Mouse (Mus musculus) limb, embryonic 11.5 days (tissue): ENCODE results near the gene Crip1. TPM values are rescaled to one million over a fixed set of nuclear protein-coding genes. Genes with fewer than 3 reads are reported as not detected.
A peak's percentile ranks its signal among the peaks of the same experiment; 100 is the strongest.

Experiments
- ATAC-seq: fragments of 200-750 bp; cut with Nextera tagmentation; 2 replicates; pipeline ENCODE4 v1.8.0; 2017; ENCODE audit warnings: low read depth; ENCODE audit not compliant: insufficient number of reproducible peaks, low FRiP score, low TSS enrichment
- DNase-seq: peaks from one replicate; pipeline ENCODE4 v3.0.0-alpha.2; 2015; ENCODE audit warnings: low spot score
- H3K27ac ChIP-seq: fragments of 300-500 bp; sonication (generic); replicated peaks from 2 replicates; pipeline ENCODE4 v1.5.1; 2014; ENCODE audit warnings: low read depth, mild to moderate bottlenecking, low read length
- H3K27me3 ChIP-seq: fragments of 300-500 bp; sonication (generic); 2 replicates; pipeline ENCODE4 v1.6.1; 2014; ENCODE audit warnings: mild to moderate bottlenecking, low read length, mixed read lengths; ENCODE audit not compliant: control insufficient read depth, insufficient read depth
- H3K36me3 ChIP-seq: fragments of 300-500 bp; sonication (generic); 2 replicates; pipeline ENCODE4 v1.6.1; 2014; ENCODE audit warnings: mild to moderate bottlenecking, low read length, moderate library complexity, mixed read lengths; ENCODE audit not compliant: control insufficient read depth, insufficient read depth
- H3K4me1 ChIP-seq: fragments of 300-500 bp; sonication (generic); 2 replicates; pipeline ENCODE4 v1.6.1; 2014; ENCODE audit warnings: low read length, mixed read lengths; ENCODE audit not compliant: control insufficient read depth, insufficient read depth
- H3K4me2 ChIP-seq: fragments of 300-500 bp; sonication (generic); 2 replicates; pipeline ENCODE4 v1.6.1; 2014; ENCODE audit warnings: low read depth, mild to moderate bottlenecking, moderate library complexity; ENCODE audit not compliant: severe bottlenecking
- H3K4me3 ChIP-seq: fragments of 300-500 bp; sonication (generic); 2 replicates; pipeline ENCODE4 v1.5.1; 2014; ENCODE audit warnings: low read depth, low read length
- H3K9ac ChIP-seq: fragments of 300-500 bp; sonication (generic); 2 replicates; pipeline ENCODE4 v1.6.1; 2014; ENCODE audit warnings: mild to moderate bottlenecking, low read length
- H3K9me3 ChIP-seq: fragments of 300-500 bp; sonication (generic); 2 replicates; pipeline ENCODE4 v1.6.1; 2016; ENCODE audit warnings: low read length; ENCODE audit not compliant: control insufficient read depth
- WGBS: fragments of 180-500 bp; shearing (Covaris S2); extraction: QIAGEN DNeasy Blood & Tissue Kit; methylation state at CpG from one replicate; pipeline ENCODE4 v1.1.7; 2014; 5-methylcytosine and 5-hydroxymethylcytosine counted together
- polyA plus RNA-seq: library from polyadenylated mRNA; unstranded; fragments of >200 nt; fragmentation: Nextera tagmentation; extraction: Ambion mirVana; gene quantifications from 2 replicates; pipeline ENCODE4 v1.2.1, GENCODE M21; 2014

Crip1 gene
- polyA plus RNA-seq, 1 experiment from 2014 or later = 62.8 TPM

- H3K36me3 ChIP-seq = peaks cover 45% of the 10 kb centered on the region
These were observed 10.7 kb upstream of the Crip1 start for GRCm38 (mm10) chr12:113135401-113135800.

GRCm38 (mm10) chr12:113136492-113137020 lies 9.6 kb upstream of the Crip1 start:
- Histone ChIP-seq H3K36me3 (peaks cover 37% of the 10 kb centered on the region), H3K4me1 (peaks cover 8% of the 10 kb centered on the region; the same call in 1 of the 2 replicates), H3K27ac (no peak overlapping the region), H3K27me3 (peaks cover 12% of the 10 kb centered on the region), H3K4me2 (no peak overlapping the region), H3K9me3 (no peaks in the 10 kb centered on the region), H3K9ac (no peak overlapping the region), H3K4me3 (no peak overlapping the region)
- no peak for DNase-seq
- 90% methylated on average over 17 of the region's 17 CpGs for WGBS
- no peak for ATAC-seq

More at GRCm38 (mm10) chr12:113135401-113135800, 10.7 kb upstream of the Crip1 start:
- ATAC-seq (no peak), DNase-seq (no peak)
- WGBS = 93% methylated on average over 7 of the region's 7 CpGs
- Histone ChIP-seq H3K9ac (no peak overlapping the region), H3K27me3 (no peaks in the 10 kb centered on the region; the same call in 1 of the 2 replicates), H3K4me2 (no peak overlapping the region), H3K27ac (no peak overlapping the region), H3K4me3 (no peak overlapping the region), H3K4me1 (peaks cover 8% of the 10 kb centered on the region; the same call in 1 of the 2 replicates), H3K9me3 (no peaks in the 10 kb centered on the region)

GRCm38 (mm10) chr12:113137260-113138213 lies 8.6 kb upstream of the Crip1 start:
- no peak overlapping the region for H3K27ac ChIP-seq
- WGBS = 89% methylated on average over 18 of the region's 18 CpGs

GRCm38 (mm10) chr12:113138291-113138690 lies 7.8 kb upstream of the Crip1 start:
- H3K27ac ChIP-seq = no peak overlapping the region
- peaks cover 16% of the 10 kb centered on the region for H3K4me1 ChIP-seq
- DNase-seq (no peak), ATAC-seq (no peak)
- WGBS = 81% methylated on average over 6 of the region's 6 CpGs
- no peak overlapping the region for H3K9ac ChIP-seq
- peaks cover 28% of the 10 kb centered on the region for H3K36me3 ChIP-seq
- no peaks in the 10 kb centered on the region for H3K9me3 ChIP-seq
- H3K4me3 ChIP-seq = no peak overlapping the region
- H3K27me3 ChIP-seq = peaks cover 21% of the 10 kb centered on the region
- H3K4me2 ChIP-seq = no peak overlapping the region

More at GRCm38 (mm10) chr12:113137260-113138213, 8.6 kb upstream of the Crip1 start:
- no peak overlapping the region for H3K4me2 ChIP-seq
- H3K9me3 ChIP-seq = no peaks in the 10 kb centered on the region
- H3K9ac ChIP-seq = no peak overlapping the region
- no peak for DNase-seq
- H3K36me3 ChIP-seq = peaks cover 32% of the 10 kb centered on the region
- ATAC-seq = no peak
- peaks cover 12% of the 10 kb centered on the region for H3K4me1 ChIP-seq
- peaks cover 21% of the 10 kb centered on the region for H3K27me3 ChIP-seq
- no peak overlapping the region for H3K4me3 ChIP-seq

GRCm38 (mm10) chr12:113138901-113139864 lies 6.9 kb upstream of the Crip1 start:
- no peak overlapping the region for H3K4me3 ChIP-seq
- H3K9me3 ChIP-seq = no peaks in the 10 kb centered on the region
- H3K4me2 ChIP-seq = peak overlapping the region; percentile 80
- no peak overlapping the region for H3K27ac ChIP-seq
- peaks cover 21% of the 10 kb centered on the region for H3K27me3 ChIP-seq
- no peak for ATAC-seq
- DNase-seq = no peak
- H3K36me3 ChIP-seq = peaks cover 23% of the 10 kb centered on the region
- no peak overlapping the region for H3K9ac ChIP-seq
- WGBS = 50% methylated on average over 11 of the region's 11 CpGs
- peaks cover 16% of the 10 kb centered on the region for H3K4me1 ChIP-seq

- peak within 1 kb of the TSS; percentile 40 for H3K4me3 ChIP-seq
- peaks cover 23% of the 10 kb centered on the region for H3K36me3 ChIP-seq
- DNase-seq (peak; percentile 90), ATAC-seq (peak; percentile 82)
- peaks cover 21% of the 10 kb centered on the region for H3K27me3 ChIP-seq
- H3K4me1 ChIP-seq = peaks cover 16% of the 10 kb centered on the region
- peak within 1 kb of the TSS; percentile 80 for H3K4me2 ChIP-seq
- no peak within 1 kb of the TSS for H3K27ac ChIP-seq
- under 1% methylated on average over 67 of the region's 68 CpGs for WGBS
- H3K9me3 ChIP-seq = no peaks in the 10 kb centered on the region
- 0 out of 2 replicates have a peak within 1 kb of the TSS, but pooled peaks have one; percentile 27 for H3K9ac ChIP-seq
These were observed 6.1 kb upstream of the Crip1 start, which contains the start of gene Crip2 for GRCm38 (mm10) chr12:113139908-113140615. Crip2 (plus strand) TSS chr12:113140236.

GRCm38 (mm10) chr12:113140616-113141411 lies 5.3 kb upstream of the Crip1 start:
- 3% methylated on average over 49 of the region's 49 CpGs for WGBS
- Histone ChIP-seq H3K9ac (no peak overlapping the region), H3K36me3 (peaks cover 17% of the 10 kb centered on the region), H3K4me3 (peak overlapping the region; percentile 40), H3K27ac (no peak overlapping the region), H3K4me2 (peak overlapping the region; percentile 80), H3K9me3 (no peaks in the 10 kb centered on the region), H3K27me3 (peaks cover 23% of the 10 kb centered on the region), H3K4me1 (peaks cover 16% of the 10 kb centered on the region)
- ATAC-seq = no peak
- no peak for DNase-seq
